Mouse (Mus musculus) gastrocnemius, adult 8-10 months (tissue): ENCODE measurements at regions not wholly inside any gene's neighbourhood (a gene's known extent, or its start where the extent isn't known, plus 50 kb on each side); places are given as distances from the start of the nearest gene placed in this dataset.

Source experiments
- DNase-seq, 2 experiments: peaks; one replicate each; pipeline ENCODE4 v3.0.0; 2022; ENCODE audit warnings: low spot score in 2 of 2

DNA sequence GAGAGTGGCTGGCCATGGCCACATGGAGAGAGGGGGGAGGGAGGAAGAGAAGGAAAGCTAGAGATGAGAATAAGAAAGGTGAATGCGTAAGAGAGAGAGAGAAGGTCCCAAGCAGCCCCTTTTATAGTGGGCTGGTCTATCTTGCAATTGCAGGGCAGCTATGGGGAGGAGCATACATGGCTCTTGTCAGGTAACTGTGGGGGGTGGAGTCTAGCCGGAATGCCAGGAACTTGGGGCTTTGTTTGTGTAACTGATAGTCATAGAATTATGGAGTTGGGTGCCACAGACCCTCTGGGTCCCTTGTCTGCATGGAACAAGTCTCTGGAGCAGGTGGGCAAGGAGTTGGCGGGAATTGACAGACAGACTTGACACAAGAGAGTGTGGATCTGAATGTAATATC, 2151.8 kb downstream of the 4930444P10Rik start:
- no peak for DNase-seq

DNA sequence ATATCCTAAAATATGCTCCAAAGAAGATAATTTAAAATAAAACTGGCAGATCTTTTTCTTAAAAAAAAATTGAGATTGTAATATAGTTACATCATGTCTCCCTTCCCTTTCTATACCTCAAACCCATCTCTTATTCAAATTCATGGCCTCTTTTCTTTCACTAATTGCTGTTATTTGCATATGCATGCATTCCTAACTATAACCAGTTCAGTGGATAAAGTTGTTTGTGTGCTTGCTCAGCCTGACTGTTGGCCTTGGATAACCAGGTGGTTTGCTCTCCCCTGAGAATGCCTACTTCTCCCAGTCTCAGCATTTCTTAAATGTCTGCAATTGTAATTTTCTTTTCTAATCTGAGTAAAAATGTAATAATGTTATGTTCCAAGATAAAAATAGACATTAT, 2154.8 kb downstream of the 4930444P10Rik start:
- no peak for DNase-seq

DNA sequence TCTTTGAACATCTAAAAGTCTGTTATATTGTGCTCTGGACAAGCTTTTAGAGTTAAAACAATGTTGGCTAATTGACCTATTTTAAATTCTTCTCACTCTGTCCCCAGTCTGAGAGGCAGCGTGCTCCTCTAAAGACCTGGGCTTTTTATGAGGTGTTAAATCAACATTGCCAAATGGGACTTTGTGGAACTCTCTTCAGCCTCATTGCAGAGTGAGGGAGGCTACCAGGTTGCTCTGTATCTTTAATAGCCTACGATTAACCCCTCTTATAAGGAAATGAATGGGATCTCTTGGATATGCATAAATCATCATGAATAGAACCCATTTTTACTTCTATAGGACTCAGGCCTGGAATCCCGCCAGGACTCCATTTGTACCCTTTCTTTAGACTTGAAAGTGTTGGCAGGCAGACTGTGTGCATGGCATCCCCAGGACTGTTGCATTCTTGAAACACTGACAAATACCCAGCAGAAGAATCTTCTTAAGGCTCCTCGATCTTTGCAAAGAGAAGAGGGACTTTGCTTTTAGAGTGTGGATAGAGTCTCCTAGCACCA, 2157.1 kb downstream of the 4930444P10Rik start:
- no peak for DNase-seq

DNA sequence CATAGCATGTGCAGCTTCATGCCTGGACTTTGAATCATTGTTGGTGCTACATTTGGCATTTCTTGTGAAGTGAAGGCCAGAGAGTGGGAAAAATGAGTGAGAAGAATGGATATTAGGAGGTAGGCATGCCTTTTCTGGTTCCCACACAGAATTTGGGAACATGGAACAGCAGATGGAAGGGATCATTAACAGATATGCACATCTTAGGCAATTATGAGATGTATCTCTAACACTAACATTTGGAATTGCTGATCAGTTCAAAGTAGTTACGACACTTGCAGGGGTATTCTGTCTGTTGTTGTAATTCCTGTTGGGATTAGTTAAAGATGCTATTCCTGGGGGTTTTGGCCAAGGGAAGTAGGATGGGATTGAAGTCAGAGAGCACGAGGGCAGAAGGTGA, 2164.4 kb downstream of the 4930444P10Rik start:
- no peak for DNase-seq

DNA sequence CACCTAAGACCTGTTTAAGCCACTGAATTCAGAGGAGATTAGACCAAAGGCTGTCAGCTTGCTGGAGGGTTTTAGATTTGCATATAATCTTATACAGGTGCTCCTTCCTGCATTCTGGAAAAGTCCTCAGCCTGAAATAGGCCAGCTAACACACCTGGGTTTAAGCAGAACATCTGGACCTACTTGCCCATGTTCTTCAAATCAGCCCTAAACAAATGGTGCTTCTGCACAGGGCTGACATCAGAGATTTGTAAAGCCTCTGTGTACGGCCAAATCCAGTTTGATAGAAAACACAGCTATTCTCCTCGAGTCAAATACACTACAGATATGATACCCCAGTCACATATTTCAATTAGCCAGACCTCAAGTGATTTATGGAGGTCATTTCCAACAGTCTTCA, 2165.2 kb downstream of the 4930444P10Rik start:
- DNase-seq = no peak

DNA sequence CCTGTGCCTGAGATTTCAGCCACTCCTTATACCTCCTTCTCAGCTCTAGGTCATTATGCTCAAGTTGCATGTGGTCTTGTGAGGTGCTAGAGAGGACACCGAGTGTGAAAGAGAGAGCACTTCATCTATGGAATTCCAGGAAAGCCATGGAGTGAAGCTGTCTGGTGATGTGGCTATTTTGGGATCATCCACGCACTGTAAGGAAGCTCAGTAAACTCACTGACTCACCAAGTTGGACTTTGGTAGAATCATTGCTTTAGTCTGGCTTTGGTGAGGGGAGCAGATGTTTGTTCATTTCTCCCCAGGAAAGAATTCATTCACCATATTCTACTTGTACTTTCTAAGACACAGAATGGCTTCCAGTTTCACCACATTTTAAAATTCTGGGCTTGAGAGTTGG, 2167.1 kb downstream of the 4930444P10Rik start:
- DNase-seq = no peak

DNA sequence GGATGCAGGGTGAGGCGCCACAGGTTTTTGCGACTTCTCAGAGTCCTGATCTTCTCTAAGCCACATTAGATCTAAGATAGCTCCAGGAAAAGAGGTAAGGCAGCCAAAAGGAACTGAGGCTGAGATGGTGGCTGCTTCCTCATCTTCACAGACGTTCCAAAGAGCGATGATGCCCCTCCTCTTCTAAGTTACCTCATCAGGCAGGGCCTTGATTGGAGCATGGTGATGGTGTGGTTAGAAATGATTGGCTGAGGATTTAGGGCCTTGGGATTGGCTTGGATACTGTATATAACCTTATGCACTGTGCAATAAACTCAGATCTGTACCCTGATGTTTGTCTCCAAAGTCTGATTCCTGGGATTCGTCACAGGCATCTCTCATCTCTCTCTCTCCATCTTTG, 2177.9 kb downstream of the 4930444P10Rik start:
- DNase-seq = no peak

DNA sequence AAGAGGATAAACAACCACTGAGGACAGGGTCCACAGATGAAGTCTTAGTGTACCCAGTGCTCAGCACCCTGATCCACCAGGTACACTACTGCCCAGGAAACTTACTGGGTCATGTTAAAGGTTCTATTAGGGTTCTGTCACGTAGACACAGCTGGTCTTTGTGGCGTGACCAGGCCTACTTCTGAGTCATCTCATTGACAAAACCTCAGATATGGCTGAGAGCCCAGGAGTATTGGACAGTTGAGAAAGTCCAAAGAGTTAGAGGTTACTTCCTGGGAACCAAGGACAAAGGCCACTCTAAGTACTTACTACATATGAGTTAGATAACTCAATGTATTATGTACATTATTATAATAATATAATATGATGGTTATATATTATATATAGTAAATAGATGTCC, 2214.0 kb downstream of the 4930444P10Rik start:
- DNase-seq = no peak

DNA sequence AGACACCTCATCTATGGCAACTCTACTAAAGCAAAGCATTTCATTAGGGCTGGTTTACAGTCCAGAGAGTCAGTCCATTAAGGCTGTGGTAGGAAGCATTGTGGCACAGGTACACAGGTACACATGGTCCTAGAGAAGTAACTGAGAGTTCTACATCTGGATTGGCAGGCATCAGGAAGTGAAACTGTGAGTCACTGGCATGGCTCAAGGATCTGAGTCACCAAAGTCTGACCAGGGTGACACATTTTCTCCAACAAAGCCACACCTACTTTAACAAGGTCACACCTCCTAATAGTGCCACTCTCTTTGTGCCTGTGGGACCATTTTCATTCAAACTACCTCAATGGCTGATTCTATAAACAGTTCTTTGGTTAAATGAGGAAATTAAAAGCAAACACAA, 2219.2 kb downstream of the 4930444P10Rik start:
- DNase-seq = no peak

DNA sequence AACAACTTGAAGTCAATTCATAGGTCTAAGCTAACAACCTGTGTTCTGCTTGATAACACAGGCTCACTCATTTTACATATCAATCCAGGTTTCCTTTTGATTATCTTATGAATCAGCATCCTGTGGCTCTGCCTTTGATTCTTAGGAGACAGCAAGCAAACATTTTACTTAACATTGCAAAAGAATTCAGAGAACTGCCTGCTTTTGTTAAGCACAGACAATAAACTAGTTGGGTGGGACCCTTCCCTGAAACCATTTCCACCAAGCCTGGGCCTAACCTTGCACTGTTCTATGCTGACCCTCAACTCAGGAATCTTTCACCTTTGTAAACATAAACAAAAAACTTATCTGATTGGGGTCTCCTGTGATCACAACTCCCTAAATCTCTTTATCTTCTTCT, 2220.6 kb downstream of the 4930444P10Rik start:
- DNase-seq = no peak

DNA sequence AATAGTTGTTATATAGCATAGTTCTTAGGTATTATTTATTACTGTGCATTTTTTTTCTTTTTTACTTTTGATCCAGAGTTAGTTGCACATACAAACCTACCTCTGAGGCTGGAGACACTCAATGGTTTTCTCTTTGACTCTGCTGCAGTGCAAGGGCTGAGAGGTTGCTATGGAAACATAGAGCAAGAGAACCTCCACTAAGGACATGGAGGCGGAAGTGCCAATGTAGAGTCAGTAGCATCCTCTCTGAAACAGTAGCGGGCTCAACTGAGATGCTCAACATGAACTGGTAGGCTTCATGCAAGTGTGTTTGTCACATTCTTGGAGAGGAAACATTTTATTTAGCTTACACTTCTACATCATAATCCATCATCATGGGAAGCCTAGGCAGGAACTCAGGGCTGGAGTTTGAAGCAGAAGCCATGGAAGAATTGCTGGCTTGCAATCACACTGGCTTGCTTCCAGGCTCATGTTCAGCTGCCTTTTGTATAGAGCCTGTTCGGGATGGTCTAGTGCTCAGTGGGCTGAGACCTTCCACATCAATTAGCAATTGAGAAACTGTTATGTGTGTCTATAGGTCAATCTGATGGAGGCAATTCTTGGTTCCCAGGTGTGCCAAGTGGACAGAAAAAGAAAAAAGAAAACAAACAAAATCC, 2222.4 kb downstream of the 4930444P10Rik start:
- DNase-seq = no peak

DNA sequence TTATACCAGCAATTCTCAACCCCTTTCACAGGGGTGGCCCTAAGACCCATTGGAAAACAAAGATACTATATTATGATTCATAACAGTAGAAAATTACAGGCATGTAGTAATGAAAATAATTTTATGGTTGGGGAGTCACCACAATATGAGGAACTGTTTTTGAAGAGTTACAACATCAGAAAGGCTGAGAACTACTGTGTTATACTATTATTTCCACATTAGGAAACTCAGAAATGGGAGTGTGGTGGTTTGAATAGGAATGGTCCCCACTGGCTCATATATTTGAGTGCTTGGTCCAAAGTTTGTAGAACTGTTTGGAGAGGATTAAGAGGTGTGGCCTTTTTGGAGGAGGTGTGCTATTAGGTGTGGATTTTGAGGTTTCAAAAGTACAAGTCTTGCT, 2227.4 kb downstream of the 4930444P10Rik start:
- DNase-seq = no peak

DNA sequence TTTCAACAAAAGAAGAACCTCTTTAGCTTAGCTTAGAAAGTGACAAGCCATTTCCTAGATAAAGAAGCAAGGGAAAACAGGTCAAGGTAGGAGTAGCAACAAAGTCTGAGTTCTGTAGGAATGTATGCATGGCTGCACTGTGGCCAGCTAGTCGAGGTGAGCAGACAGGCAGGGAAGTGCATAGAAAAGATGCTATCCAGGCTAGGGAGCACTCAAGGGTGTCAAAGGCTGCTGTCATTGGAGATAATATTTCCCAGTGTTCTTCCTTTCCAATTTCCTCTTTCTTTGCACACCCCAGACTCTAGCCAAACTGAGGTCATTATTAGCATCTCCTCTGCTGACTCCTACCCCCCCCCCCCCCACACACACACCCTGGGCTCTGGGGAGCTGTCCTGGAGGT, 2229.4 kb downstream of the 4930444P10Rik start:
- no peak for DNase-seq

DNA sequence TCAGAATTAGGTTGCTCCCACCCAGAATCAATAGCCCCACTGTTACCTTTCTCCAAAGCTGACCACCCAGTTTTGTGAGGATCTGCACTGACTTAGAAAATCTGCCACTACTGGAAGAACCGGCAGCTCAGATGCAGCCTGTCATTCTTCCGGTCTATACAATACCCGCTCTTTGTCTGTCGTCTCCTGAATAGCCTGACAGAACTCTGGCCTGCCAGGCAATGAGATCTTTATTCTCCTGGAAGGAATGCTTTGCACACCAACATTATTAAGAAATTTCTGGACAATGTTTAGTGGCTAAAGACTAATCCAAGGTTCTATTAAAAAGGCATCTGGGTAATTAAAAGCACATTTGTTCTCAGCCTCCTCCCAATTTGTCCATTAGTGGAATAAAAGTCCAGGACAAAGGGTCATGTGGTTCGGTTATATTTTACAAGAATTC, 2232.0 kb downstream of the 4930444P10Rik start:
- DNase-seq = no peak

DNA sequence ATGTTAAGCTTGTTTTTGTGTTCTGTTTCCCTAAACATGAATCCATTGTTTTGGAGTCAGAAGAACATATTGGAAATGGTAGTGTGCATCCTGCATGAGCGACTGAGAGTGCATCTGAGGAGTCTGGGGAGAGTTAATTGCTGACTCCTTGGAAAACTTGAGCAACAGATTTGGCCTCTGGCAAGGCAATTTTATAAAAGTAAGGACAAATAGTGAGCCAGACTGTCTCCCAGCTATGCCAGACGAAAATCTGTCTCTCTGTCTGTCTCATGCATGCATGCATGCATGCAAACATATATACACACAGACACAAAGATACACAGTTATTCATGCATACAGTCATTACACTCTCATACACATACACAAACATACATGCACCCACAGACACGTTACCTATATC, 2232.7 kb downstream of the 4930444P10Rik start:
- no peak for DNase-seq

DNA sequence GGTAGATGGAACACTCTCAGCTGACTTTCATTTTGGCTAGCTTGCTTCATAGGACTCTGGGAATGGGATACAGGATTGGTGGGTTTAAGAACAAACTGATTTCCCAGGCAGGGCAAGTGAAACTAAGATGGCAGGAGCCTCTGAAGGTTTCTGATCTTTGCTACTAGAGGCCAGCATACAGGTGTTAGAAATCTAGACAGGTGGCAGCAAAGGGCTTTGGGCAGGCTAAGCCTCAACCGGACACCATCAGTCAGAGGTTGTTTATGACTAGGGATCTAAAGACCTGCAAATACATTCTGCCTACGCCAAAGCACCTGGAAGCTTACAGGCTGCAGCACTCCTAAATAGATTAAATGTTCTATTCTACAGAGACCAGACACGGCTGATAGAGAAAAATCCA, 2233.4 kb downstream of the 4930444P10Rik start:
- no peak for DNase-seq

DNA sequence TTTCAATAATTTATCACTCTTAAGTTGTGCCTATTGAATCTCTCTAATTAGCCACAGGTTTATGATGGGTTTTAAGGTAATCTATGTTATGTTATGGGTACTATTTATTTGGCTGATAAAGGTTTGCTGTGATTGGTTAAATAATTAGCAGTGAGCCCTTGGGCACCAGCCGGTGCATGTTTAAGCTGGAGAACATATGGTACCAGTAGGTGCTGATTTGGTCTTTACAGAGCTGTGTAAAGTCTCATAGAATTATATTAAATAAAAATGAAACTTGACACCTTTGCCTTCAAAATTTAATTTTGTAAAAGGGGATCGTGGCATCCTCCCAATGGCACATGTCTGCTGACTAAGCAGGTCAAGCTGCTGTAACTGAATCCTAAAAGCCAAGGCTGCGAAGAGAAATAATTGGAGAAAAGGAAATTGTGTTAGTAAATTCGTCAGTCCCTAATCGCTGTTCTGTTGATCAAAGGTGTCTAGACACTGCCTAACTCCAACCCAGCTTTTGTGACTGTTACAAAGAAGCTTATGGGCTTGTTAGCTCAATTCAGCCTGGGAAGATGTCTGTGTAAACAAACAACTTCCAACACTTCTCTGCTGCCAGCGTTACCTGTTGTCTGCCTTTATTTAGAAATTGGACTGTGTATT, 2234.6 kb downstream of the 4930444P10Rik start:
- no peak for DNase-seq

DNA sequence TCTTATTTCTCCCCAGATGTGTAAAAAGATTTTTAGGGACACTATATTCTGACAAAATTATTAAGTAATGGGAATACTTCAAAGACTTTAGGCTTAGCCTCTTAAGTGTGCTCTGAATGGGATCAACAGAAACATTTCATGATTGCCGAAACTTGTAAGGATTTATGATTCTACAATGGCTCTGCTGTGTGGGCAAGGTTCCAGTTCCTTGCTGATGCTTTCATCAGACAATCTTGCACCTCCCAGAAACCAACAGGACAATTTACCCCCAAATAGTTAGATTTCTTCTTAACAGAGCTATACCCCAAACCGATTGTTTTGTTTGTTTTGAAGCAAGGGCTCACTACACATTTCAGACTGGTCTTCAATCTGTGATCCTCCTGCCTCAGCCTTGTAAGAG, 2236.1 kb downstream of the 4930444P10Rik start:
- DNase-seq = no peak

DNA sequence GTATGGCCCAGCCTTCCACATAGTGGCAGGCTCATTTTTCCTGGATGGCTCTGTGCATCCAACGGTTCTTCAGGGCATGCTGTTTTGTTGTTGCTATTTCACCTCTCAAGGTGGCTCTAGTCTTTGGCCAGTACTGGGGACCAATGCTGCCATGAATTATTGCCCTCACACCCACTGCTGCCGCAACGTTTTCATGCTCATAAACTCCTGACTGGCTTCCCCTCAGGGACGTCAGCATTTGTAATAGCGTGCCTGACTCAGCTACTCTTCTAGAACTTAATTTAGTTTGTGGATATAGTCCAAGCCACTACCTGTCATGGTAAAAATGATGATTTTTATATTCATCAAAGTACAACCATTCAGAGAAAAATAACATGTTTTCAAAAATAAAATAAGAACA, 2242.0 kb downstream of the 4930444P10Rik start:
- DNase-seq = no peak

DNA sequence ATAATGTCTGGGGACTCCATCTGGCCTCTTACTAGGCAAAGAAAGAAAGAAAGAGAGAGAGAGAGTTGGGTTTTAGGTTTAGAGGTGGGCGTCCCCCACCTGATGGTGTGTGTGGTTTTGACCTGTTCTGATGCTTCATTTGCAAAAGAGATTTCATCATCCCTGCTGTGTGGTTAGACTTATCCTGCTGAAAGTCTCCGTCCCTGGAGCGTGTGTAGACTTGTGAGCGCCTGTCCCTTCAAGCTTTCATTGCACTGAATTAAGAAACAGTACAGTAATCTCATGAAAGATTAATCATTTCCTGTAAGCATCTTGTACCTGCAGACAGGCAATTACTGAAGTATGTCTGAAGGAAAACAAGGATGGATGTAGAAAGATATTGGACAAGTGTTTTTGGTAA, 2244.1 kb downstream of the 4930444P10Rik start:
- DNase-seq = no peak

DNA sequence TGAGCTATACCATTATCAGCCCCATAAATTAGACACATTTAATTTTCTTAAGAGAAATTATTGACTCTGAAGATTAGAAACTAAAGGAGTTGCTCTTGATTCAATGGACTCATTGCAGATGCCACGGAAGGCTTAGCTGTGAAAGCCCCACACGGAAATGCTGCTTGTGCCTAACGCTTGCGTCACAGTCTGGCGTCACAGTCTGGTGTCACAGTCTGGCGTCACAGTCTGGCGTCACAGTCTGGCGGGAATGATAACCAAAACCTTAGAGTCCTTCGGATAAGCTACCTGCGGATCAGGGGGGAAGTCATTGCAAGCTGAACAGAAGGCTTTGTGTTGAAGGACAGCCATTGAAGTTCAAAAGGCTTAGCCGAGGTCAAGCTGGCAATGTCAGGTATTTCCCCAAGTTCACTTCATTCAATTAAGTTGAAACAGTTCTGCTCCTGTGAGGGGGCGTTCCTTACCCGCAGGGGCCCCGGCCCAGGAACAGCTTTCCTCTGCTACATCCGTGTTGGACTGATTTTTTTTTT, 2246.7 kb downstream of the 4930444P10Rik start:
- DNase-seq = no peak

DNA sequence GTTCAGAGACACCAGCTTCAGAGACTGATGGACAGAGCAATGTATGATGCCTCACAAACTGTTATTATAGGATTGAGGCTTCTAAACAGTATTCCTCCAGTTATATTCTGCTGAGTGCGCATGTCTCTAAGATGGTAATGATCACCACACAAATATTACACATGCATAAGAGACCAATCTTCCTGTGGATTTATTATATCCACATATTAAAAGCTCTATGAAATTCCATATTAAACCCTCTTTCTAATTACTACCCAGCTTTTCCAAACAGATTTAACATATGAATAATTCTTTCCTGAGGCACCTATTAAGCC, 2252.9 kb downstream of the 4930444P10Rik start:
- DNase-seq = no peak
